ENCODE assay signal across 8 mouse cellular contexts in genomic region chr5:140502925-140503324, GRCm38 (mm10). TPM values are rescaled to one million over a fixed set of nuclear protein-coding genes. Genes with fewer than 3 reads are reported as not detected.
DNase-seq lines count a peak whose midpoint lies in the region; ATAC-seq and TF ChIP-seq lines count a peak whose summit lies in the region.
"Not testable (repeated sequence)": the region's sequence is repeated elsewhere in the genome, so short reads cannot be mapped to it uniquely, and the experiment has no call there.

No protein-coding gene starts in this region.

- H3K9ac ChIP-seq in ES-E14 (ENCODE audit: insufficient read depth, low read depth, low read length, poor library complexity, severe bottlenecking): peak overlapping the region; percentile 12
- peak overlapping the region; percentile 59 for H3K9ac ChIP-seq in kidney, embryonic 16.5 days (replicated peaks; ENCODE audit: low read length)
- H3K9ac ChIP-seq in liver, postnatal 0 days (replicated peaks): peak overlapping the region; percentile 38; the same call in 1 of the 2 replicates

- not testable (repeated sequence) for TF ChIP-seq CTCF in liver, postnatal 0 days (IDR thresholded peaks at IDR 0.05; ENCODE audit: low read depth)

- 0 out of 2 replicates have a peak, but pooled peaks have one; percentile 12 for ATAC-seq in common myeloid progenitor, adult 5-6 weeks (replicated peaks; ENCODE audit: low read depth, poor library complexity, severe bottlenecking)
- ATAC-seq in kidney, embryonic 16.5 days (ENCODE audit: low FRiP score, low TSS enrichment): peak; percentile 37; the same call in 1 of the 2 replicates
- ATAC-seq in liver, postnatal 0 days: not testable (repeated sequence)

- peak overlapping the region; percentile 54 for H3K4me2 ChIP-seq in kidney, embryonic 16.5 days (replicated peaks; ENCODE audit: low read depth, low read length)
- H3K4me2 ChIP-seq in liver, postnatal 0 days (ENCODE audit: low read depth, low read length): peak overlapping the region; percentile 59
- H3K4me2 ChIP-seq in myocyte (ENCODE audit: low read depth): peak overlapping the region; percentile 5

- peak overlapping the region; percentile 10 to 19; a peak in 1 of 4 replicates for H3K4me3 ChIP-seq in ES-E14 (ENCODE audit: insufficient read depth in 1 of 2, low read depth in 1 of 2, low read length in 2 of 2, poor library complexity in 1 of 2, severe bottlenecking in 1 of 2)
- H3K4me3 ChIP-seq in kidney, embryonic 16.5 days (ENCODE audit: low read length): peak overlapping the region; percentile 36
- peak overlapping the region; percentile 24; the same call in 1 of the 2 replicates for H3K4me3 ChIP-seq in liver, postnatal 0 days (ENCODE audit: low read depth, low read length)
- H3K4me3 ChIP-seq in myocyte: not testable (repeated sequence)

- in situ Hi-C loops in ES-E14 (cut with MboI; ENCODE audit: low sequenced_read_pairs in 2 of 2, unreplicated experiment in 2 of 2): not testable (repeated sequence)

- not testable (repeated sequence) for TF ChIP-seq POLR2A in myocyte (IDR thresholded peaks at IDR 0.05; ENCODE audit: insufficient read length, low read depth)

- not testable (repeated sequence) for H3K9me3 ChIP-seq in ES-E14 (ENCODE audit: control insufficient read depth, insufficient read depth, low read depth, low read length); kidney, embryonic 16.5 days (ENCODE audit: low read length); liver, postnatal 0 days (ENCODE audit: low read length)

- DNase-seq in ES-E14 (ENCODE audit: low read depth, low spot score): not testable (repeated sequence)
- peak; percentile 62 for DNase-seq in gastrocnemius, adult 18-20 months (ENCODE audit: low spot score)
- DNase-seq in heart, postnatal 25 days (ENCODE audit: low spot score): peak; percentile 52
- DNase-seq in liver, postnatal 0 days: peak; percentile 59
- peak; percentile 20 for DNase-seq in thymus, postnatal 0 days (ENCODE audit: low spot score)

- not testable (repeated sequence) for H3K27ac ChIP-seq in ES-E14 (ENCODE audit: insufficient read depth, low read depth, low read length, poor library complexity, severe bottlenecking)
- peak overlapping the region; percentile 93 for H3K27ac ChIP-seq in kidney, embryonic 16.5 days (ENCODE audit: low read length)
- H3K27ac ChIP-seq in liver, postnatal 0 days (ENCODE audit: low read depth): peak overlapping the region; percentile 64

- intact Hi-C loops in heart, postnatal 25 days (cut with DNase I): not testable (repeated sequence)

- H3K27me3 ChIP-seq in kidney, embryonic 16.5 days (ENCODE audit: insufficient read depth, low read length); liver, postnatal 0 days (ENCODE audit: insufficient read depth, low read length); myocyte (ENCODE audit: control insufficient read depth, insufficient read depth, insufficient read length): not testable (repeated sequence)

- WGBS in kidney, embryonic 16.5 days: under 1% methylated on average over 12 of the region's 12 CpGs
- under 1% methylated on average over 12 of the region's 12 CpGs for WGBS in liver, postnatal 0 days (ENCODE audit: insufficient replicate concordance)

- H3K4me1 ChIP-seq in ES-E14 (ENCODE audit: control insufficient read depth in 2 of 2, insufficient read depth in 2 of 2, low read length in 2 of 2, poor library complexity in 1 of 2): peaks cover 0 to 22% of the 10 kb centered on the region in 2 experiments; a peak in 1 of 4 replicates
- peaks cover 48% of the 10 kb centered on the region for H3K4me1 ChIP-seq in kidney, embryonic 16.5 days (ENCODE audit: insufficient read depth, low read length)
- H3K4me1 ChIP-seq in liver, postnatal 0 days (ENCODE audit: insufficient read depth): peaks cover 50% of the 10 kb centered on the region

- not testable (repeated sequence) for TF ChIP-seq EP300 in liver, postnatal 0 days (IDR thresholded peaks at IDR 0.05; ENCODE audit: low read depth)

- not testable (repeated sequence) for H3K79me2 ChIP-seq in myocyte (ENCODE audit: control insufficient read depth, insufficient read depth)

- H3K36me3 ChIP-seq in ES-E14 (ENCODE audit: control insufficient read depth, insufficient read depth, low read length, poor library complexity, severe bottlenecking); kidney, embryonic 16.5 days (ENCODE audit: insufficient read depth, low read length); liver, postnatal 0 days (replicated peaks; ENCODE audit: insufficient read depth, low read length); myocyte (ENCODE audit: control insufficient read depth, insufficient read depth): not testable (repeated sequence)

- H3ac ChIP-seq in myocyte (ENCODE audit: control insufficient read depth, insufficient read length): not testable (repeated sequence)

RNA-seq across cellular contexts. Expression of gene Chst12, which starts 2.4 kb away (rescaled TPM):
- 34.8 and 35.9 TPM in 2 replicates for total RNA-seq in ES-E14 (2012; rRNA removed)
- 10.1 and 15.3 TPM in 2 replicates for total RNA-seq in common myeloid progenitor, adult 5-6 weeks (2017)
- 1 to 10 TPM; 4.2 to 5.0 TPM for total RNA-seq in gastrocnemius, adult 18-20 months (2021)
- 1 to 10 TPM; 6.1 to 6.9 TPM for total RNA-seq in heart, postnatal 25 days (2021)
- polyA plus RNA-seq in kidney, embryonic 16.5 days (2015; fragmentation: Nextera tagmentation; extraction: Ambion mirVana): 24.1 and 25.7 TPM in 2 replicates
- 8.6 and 9.1 TPM in 2 replicates for polyA plus RNA-seq in liver, postnatal 0 days (2015; fragmentation: Nextera tagmentation; extraction: Ambion mirVana)
- 9.0 TPM for polyA plus RNA-seq in myocyte (2012; fragmentation: generic; extraction: Trizol)
- 14.7 and 17.5 TPM in 2 replicates for polyA plus RNA-seq in thymus, postnatal 0 days (2015; fragmentation: Nextera tagmentation; extraction: Ambion mirVana)

RNA-seq across cellular contexts. Expression of gene Gm4869, which starts 57.5 kb away (rescaled TPM):
- 0.05 and 0.13 TPM in 2 replicates for total RNA-seq in ES-E14 (2012; rRNA removed)
- not detected in 2 replicates for total RNA-seq in common myeloid progenitor, adult 5-6 weeks (2017)
- not detected for total RNA-seq in gastrocnemius, adult 18-20 months (2021)
- total RNA-seq in heart, postnatal 25 days (2021): not detected
- not detected in 2 replicates for polyA plus RNA-seq in kidney, embryonic 16.5 days (2015; fragmentation: Nextera tagmentation; extraction: Ambion mirVana)
- polyA plus RNA-seq in liver, postnatal 0 days (2015; fragmentation: Nextera tagmentation; extraction: Ambion mirVana): not detected in 2 replicates
- 0.07 TPM for polyA plus RNA-seq in myocyte (2012; fragmentation: generic; extraction: Trizol)
- not detected in 2 replicates for polyA plus RNA-seq in thymus, postnatal 0 days (2015; fragmentation: Nextera tagmentation; extraction: Ambion mirVana)

Comparison
In these comparisons a context has a peak if more than half of its experiments do, and no peak if none do; other contexts are left out.
1. H3K4me2 ChIP-seq: peak in every context shown above with its lines; median percentile 59 in liver, postnatal 0 days; 54 in kidney, embryonic 16.5 days; 5 in myocyte.